Mouse (Mus musculus) lung, adult 2 months (tissue): ENCODE measurements at regions not wholly inside any gene's neighbourhood (a gene's known extent, or its start where the extent isn't known, plus 50 kb on each side); places are given as distances from the start of the nearest gene placed in this dataset.

Experiments used
- CTCF ChIP-seq: fragments of 200-500 bp; IDR thresholded peaks from 2 replicates; pipeline ENCODE4 v1.5.1; 2011; ENCODE audit warnings: mild to moderate bottlenecking, low read length, control low read depth; ENCODE audit not compliant: insufficient read depth
- POLR2A ChIP-seq: fragments of 200-500 bp; IDR thresholded peaks from 2 replicates; pipeline ENCODE4 v1.6.1; 2011; ENCODE audit warnings: low read depth, mild to moderate bottlenecking, control low read depth, low read length, borderline replicate concordance; ENCODE audit errors: extremely low read depth

- TF ChIP-seq POLR2A (no peak), CTCF (no peak)
Measured at GRCm38 (mm10) chr12:106773536-106773935, 714.9 kb upstream of the 3110018I06Rik start.
